Mouse (Mus musculus): Measurements from ENCODE around the gene Ing2. TPM values are rescaled to one million over a fixed set of nuclear protein-coding genes. Genes with fewer than 3 reads are reported as not detected.

Ing2 gene
- polyA plus RNA-seq (2016; fragmentation: Nextera tagmentation; extraction: Ambion mirVana): 14.9 and 15.1 TPM in 2 replicates

GRCm38 (mm10) chr8:47674777-47675710 lies at the start of gene Ing2:
Gene Ing2 (minus strand): TSS chr8:47675556.
- H3K9ac ChIP-seq: peak within 1 kb of the TSS; percentile 94
- H3K27ac ChIP-seq: peak within 1 kb of the TSS; percentile 96
- H3K36me3 ChIP-seq: peaks cover 10% of the 10 kb centered on the region; the same call in 1 of the 2 replicates
- under 1% methylated on average over 89 of the region's 106 CpGs for WGBS (ENCODE audit: insufficient replicate concordance)
- peaks cover 26% of the 10 kb centered on the region for H3K4me1 ChIP-seq
- peak within 1 kb of the TSS; percentile 94 for H3K4me3 ChIP-seq
- no peaks in the 10 kb centered on the region for H3K9me3 ChIP-seq (replicated peaks)
- peak; percentile 87 for ATAC-seq
- no peaks in the 10 kb centered on the region for H3K27me3 ChIP-seq (replicated peaks)
- peak within 1 kb of the TSS; percentile 94 for H3K4me2 ChIP-seq

DNA sequence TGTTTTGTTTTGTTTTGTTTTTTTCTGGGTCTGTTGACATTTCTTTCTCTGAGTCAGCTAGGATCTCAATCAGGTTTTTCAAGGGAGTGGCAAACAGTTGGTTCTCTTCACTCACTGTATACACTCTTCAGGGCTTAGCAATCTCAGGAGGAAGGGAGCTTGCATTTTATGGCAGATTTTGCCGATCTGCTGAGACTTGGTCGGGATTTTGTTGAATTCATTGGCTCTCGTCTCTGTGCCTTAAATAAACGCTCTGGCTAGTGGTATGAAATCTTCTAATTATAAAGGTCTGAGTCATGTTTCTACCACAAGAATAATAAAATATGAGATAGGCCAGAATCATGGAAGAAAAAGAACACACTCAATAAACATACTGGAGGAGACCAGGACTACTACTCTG lies 46.3 kb upstream of the Ing2 start:
- H3K36me3 ChIP-seq: no peaks in the 10 kb centered on the region
- H3K9ac ChIP-seq: no peak overlapping the region
- no peak overlapping the region for H3K4me2 ChIP-seq
- WGBS (ENCODE audit: insufficient replicate concordance): 54% methylated on average over 4 of the region's 4 CpGs
- no peaks in the 10 kb centered on the region for H3K9me3 ChIP-seq (replicated peaks)
- no peaks in the 10 kb centered on the region for H3K27me3 ChIP-seq (replicated peaks)
- ATAC-seq: no peak
- no peaks in the 10 kb centered on the region; the same call in 1 of the 2 replicates for H3K4me1 ChIP-seq
- no peak overlapping the region for H3K4me3 ChIP-seq
- no peak overlapping the region for H3K27ac ChIP-seq

DNA sequence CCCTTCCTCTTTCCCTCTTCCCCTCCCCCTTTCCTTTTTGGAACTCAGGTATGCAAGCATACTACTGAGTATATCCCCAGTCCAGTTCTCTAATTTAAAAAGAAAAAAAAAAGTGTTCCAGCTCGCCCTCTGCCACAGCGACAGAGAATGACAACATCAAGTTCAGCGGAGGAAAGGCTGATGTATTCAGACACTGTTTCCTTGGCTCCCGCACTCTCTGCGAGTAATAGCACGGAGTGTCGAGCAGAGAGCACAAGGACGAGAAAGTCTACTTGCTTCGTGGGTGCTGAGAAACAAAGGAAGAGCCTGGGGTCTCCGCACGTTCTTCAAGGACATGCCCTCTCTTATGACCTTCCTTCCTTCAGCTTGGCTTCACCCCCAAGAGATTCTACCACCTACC lies 43.3 kb upstream of the Ing2 start:
- Histone ChIP-seq H3K9ac (no peak overlapping the region), H3K27me3 (replicated peaks) (no peaks in the 10 kb centered on the region), H3K27ac (no peak overlapping the region), H3K36me3 (no peaks in the 10 kb centered on the region), H3K4me1 (peaks cover 7% of the 10 kb centered on the region), H3K9me3 (replicated peaks) (no peaks in the 10 kb centered on the region), H3K4me3 (no peak overlapping the region), H3K4me2 (peak overlapping the region; percentile 14)
- 16% methylated on average over 11 of the region's 11 CpGs for WGBS (ENCODE audit: insufficient replicate concordance)
- no peak for ATAC-seq

DNA sequence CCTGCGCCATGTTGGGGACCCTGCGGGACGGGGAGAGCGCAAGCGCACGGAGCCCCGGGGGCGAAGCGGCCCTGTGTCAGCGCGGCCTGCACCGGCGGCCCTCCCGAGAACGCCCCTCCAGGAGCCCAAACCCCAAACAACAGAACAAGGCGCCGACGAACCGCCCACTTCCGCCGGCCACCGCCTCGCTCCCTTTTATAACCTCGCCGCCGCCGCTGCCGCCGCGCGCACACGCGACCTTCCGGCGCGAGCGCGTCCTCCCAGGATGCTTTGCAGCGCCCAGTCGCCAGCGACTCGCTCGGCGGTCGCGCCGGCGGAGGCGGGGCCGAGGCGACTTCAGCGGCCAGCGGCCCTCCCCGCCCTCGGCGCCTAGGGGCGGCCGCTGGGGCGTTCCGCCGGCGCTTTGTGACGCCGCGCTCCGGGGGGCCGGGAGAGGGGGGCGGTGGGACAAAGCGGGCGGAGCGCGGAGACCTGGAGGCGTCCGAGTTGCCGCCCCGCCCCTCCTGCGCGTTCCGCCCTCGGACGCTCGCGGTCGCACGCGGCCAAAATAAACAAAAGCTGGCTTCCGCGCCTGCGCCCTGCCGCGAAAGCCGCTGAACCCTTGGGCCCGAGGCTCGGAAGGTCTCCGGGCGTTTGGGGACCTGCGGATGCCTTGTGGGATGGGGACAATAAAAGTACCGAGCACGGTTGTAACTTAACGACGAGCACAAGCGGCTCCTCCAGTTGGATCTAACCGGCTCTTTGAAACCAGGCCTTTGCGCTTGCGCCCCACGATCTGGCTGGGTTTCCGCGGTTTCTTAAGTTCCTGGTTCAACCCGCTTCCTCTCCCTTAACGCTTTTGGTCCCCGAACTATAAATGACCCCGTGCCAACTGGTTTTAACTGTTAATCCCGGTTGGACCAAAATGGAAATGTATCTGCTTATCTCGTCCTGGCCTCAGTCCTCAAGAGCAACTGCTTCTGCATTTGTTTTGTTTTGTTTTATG lies 38.7 kb upstream of the Ing2 start, which contains the start of gene Cdkn2aip:
Gene Cdkn2aip (minus strand): TSS at position 172 of the 985 bp plus-strand sequence.
- peaks cover 18% of the 10 kb centered on the region for H3K36me3 ChIP-seq
- peak within 1 kb of the TSS; percentile 95 for H3K27ac ChIP-seq
- peak; percentile 94 for ATAC-seq
- no peaks in the 10 kb centered on the region for H3K9me3 ChIP-seq (replicated peaks)
- under 1% methylated on average over 95 of the region's 114 CpGs for WGBS (ENCODE audit: insufficient replicate concordance)
- H3K4me3 ChIP-seq: peak within 1 kb of the TSS; percentile 98
- H3K4me2 ChIP-seq: peak within 1 kb of the TSS; percentile 75
- H3K4me1 ChIP-seq: peaks cover 26% of the 10 kb centered on the region
- peak within 1 kb of the TSS; percentile 93 for H3K9ac ChIP-seq
- H3K27me3 ChIP-seq (replicated peaks): no peaks in the 10 kb centered on the region

DNA sequence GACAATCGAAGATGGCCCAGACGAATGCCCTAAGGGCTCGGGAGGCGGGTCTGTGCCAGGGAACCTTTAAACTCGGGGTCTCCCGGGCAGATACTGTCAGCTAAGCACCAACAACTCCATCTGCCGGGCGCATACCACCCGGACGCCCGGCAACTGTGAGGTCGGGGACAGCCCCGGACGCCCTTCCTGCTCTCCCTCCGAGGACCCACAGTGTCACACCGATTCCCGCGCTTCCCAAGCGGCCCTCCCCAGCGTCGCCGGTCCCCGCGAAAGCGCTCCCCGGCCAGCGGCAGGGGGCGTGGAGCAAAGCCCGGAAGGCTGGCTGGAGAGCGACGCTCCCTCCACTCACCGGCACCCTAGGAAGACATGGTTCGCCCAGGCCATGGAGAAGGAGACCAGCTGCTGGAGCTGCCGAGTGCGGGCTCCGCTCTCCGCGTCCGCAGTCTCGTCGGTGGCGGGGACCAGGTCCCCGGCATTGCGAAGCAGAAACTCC lies 37.9 kb upstream of the Ing2 start:
- H3K36me3 ChIP-seq: peaks cover 27% of the 10 kb centered on the region
- H3K9ac ChIP-seq: peak overlapping the region; percentile 93
- WGBS (ENCODE audit: insufficient replicate concordance): under 1% methylated on average over 44 of the region's 44 CpGs
- peak overlapping the region; percentile 75 for H3K4me2 ChIP-seq
- no peaks in the 10 kb centered on the region for H3K9me3 ChIP-seq (replicated peaks)
- peaks cover 27% of the 10 kb centered on the region for H3K4me1 ChIP-seq
- no peaks in the 10 kb centered on the region for H3K27me3 ChIP-seq (replicated peaks)
- peak overlapping the region; percentile 98 for H3K4me3 ChIP-seq
- H3K27ac ChIP-seq: peak overlapping the region; percentile 95
- peak; percentile 33 for ATAC-seq

DNA sequence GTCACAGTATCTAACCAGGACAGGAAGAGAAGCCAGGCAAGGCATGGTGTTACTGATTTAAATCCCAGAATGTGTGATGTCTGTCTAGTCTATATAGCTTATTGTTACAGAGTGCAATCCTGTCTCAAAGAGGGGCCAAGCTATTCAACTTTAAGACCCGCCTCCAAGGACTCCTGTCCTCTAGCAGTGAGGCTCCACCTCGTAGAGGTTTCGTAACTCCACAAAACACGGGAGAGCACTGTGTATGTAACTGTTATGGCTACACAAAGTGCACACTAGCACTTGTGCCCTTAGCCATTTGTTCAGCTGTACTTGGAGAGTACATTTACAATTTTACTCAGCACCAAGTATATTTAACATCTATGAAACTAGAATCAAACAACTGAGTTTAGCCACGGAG lies 32.8 kb upstream of the Ing2 start:
- 0 out of 2 replicates have a peak, but pooled peaks have one; percentile 43 for ATAC-seq

DNA sequence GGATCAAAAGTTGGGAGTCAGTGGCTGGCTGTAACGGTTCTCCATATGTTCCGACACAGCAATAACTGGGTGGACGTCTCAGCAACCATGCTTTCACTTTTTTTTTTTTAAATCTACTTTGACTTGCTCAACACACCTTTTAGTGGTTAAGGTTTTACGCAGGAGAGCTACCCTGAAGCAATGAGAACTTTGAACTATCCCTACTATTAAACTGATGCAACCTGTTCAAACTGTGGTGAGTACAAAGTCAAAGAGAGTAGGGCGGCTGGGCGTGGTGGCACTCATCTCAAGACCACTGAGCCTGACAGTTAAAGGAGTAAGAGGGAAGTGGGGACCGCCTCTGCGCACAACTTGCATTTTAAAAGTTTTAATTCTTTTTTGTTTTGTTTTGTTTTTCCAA lies 31.4 kb upstream of the Ing2 start:
- Histone ChIP-seq H3K36me3 (peaks cover 40% of the 10 kb centered on the region), H3K9ac (no peak overlapping the region), H3K4me1 (peaks cover 18% of the 10 kb centered on the region), H3K9me3 (replicated peaks) (no peaks in the 10 kb centered on the region), H3K27me3 (replicated peaks) (no peaks in the 10 kb centered on the region), H3K4me2 (no peak overlapping the region), H3K27ac (peak overlapping the region; percentile 72), H3K4me3 (no peak overlapping the region)
- peak; percentile 65 for ATAC-seq
- 83% methylated on average over 8 of the region's 8 CpGs for WGBS (ENCODE audit: insufficient replicate concordance)

More for the DNA sequence above, 32.8 kb upstream of the Ing2 start:
- no peak overlapping the region for H3K4me2 ChIP-seq
- peak overlapping the region; percentile 51 for H3K27ac ChIP-seq
- 67% methylated on average over 5 of the region's 5 CpGs for WGBS (ENCODE audit: insufficient replicate concordance)
- H3K27me3 ChIP-seq (replicated peaks): no peaks in the 10 kb centered on the region
- peaks cover 29% of the 10 kb centered on the region for H3K4me1 ChIP-seq
- peaks cover 46% of the 10 kb centered on the region for H3K36me3 ChIP-seq
- no peak overlapping the region for H3K9ac ChIP-seq
- no peak overlapping the region for H3K4me3 ChIP-seq
- H3K9me3 ChIP-seq (replicated peaks): no peaks in the 10 kb centered on the region

DNA sequence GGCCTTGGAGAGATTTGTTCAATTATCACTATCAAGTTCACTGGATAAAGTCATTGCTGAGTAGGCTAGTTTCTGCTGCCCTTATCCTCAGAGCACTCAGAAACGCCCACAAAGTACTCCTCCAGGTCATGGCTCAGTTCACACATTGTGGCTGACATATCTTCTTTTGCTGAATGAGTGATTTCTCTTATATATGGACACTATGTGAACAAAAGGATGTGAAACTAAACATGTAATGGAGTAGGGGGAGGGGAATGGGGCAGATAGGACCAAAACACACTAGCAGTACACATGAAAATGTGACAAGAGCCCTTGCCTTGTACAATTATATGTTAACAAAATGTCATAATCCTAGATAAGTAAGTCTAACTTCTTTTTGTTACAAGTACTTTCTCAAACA lies 27.0 kb upstream of the Ing2 start:
- H3K36me3 ChIP-seq: peaks cover 13% of the 10 kb centered on the region
- WGBS (ENCODE audit: insufficient replicate concordance): 42% methylated on average over 1 of the region's 1 CpGs
- H3K9me3 ChIP-seq (replicated peaks): no peaks in the 10 kb centered on the region
- H3K4me3 ChIP-seq: no peak overlapping the region
- no peak overlapping the region for H3K27ac ChIP-seq
- H3K27me3 ChIP-seq (replicated peaks): no peaks in the 10 kb centered on the region
- no peak for ATAC-seq
- H3K4me1 ChIP-seq: 0 out of 2 replicates have a peak, but pooled peaks cover 3% of the 10 kb centered on the region
- H3K4me2 ChIP-seq: no peak overlapping the region
- no peak overlapping the region for H3K9ac ChIP-seq

- no peak for ATAC-seq
- Histone ChIP-seq H3K4me2 (no peak overlapping the region), H3K9me3 (replicated peaks) (no peaks in the 10 kb centered on the region), H3K4me1 (no peaks in the 10 kb centered on the region), H3K4me3 (no peak overlapping the region), H3K27me3 (replicated peaks) (no peaks in the 10 kb centered on the region), H3K27ac (no peak overlapping the region), H3K9ac (no peak overlapping the region), H3K36me3 (no peaks in the 10 kb centered on the region)
- 48% methylated on average over 1 of the region's 1 CpGs for WGBS (ENCODE audit: insufficient replicate concordance)
These were observed 22.3 kb upstream of the Ing2 start for GRCm38 (mm10) chr8:47697696-47698095.

- Histone ChIP-seq H3K4me1 (peaks cover 10% of the 10 kb centered on the region; the same call in 1 of the 2 replicates), H3K36me3 (no peaks in the 10 kb centered on the region), H3K27me3 (replicated peaks) (no peaks in the 10 kb centered on the region), H3K27ac (no peak overlapping the region), H3K9ac (no peak overlapping the region), H3K9me3 (replicated peaks) (no peaks in the 10 kb centered on the region), H3K4me3 (no peak overlapping the region), H3K4me2 (no peak overlapping the region)
- WGBS (ENCODE audit: insufficient replicate concordance): 66% methylated on average over 5 of the region's 5 CpGs
- ATAC-seq: no peak
These were observed 20.2 kb upstream of the Ing2 start for GRCm38 (mm10) chr8:47695431-47696105.

- ATAC-seq: no peak
- Histone ChIP-seq H3K4me1 (peaks cover 17% of the 10 kb centered on the region), H3K27ac (no peak overlapping the region), H3K9me3 (replicated peaks) (no peaks in the 10 kb centered on the region), H3K4me3 (no peak overlapping the region), H3K4me2 (no peak overlapping the region), H3K9ac (no peak overlapping the region), H3K27me3 (replicated peaks) (no peaks in the 10 kb centered on the region), H3K36me3 (no peaks in the 10 kb centered on the region)
- WGBS (ENCODE audit: insufficient replicate concordance): 22% methylated on average over 2 of the region's 2 CpGs
These were observed 17.8 kb upstream of the Ing2 start for GRCm38 (mm10) chr8:47693119-47693518.

Data from liver, embryonic 12.5 days (tissue).